17 mouse cellular contexts compared by ENCODE assay signal in the genomic region with DNA sequence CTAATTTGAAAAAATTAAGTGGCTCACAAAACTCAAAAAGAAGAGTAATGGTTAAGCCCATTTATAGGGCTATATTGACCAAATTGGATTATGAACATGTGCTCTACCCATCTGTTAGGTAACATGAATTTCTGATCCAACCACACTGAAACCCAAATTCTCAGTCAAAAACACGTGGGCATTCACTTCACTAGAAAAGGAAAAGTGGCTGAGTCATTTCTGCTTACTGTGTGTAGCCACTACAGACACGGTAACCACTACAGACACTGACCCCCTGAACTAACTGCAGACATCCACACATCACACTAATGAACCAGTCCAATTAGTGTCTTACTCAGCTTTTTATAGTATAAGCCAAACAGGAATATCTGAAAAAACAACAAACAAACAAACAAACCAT. TPM values are rescaled to one million over a fixed set of nuclear protein-coding genes. Genes with fewer than 3 reads are reported as not detected.
A peak's percentile ranks its signal among the peaks of the same experiment; 100 is the strongest.
DNase-seq lines count a peak whose midpoint lies in the region; ATAC-seq and TF ChIP-seq lines count a peak whose summit lies in the region.
"Had no signal": no experiment of that assay in that cellular context is flagged by ENCODE, and none has a peak within 500 bp of the region (broad histone marks: within the 10 kb centered on the region; RNA-seq: fewer than 3 reads in every experiment).

No protein-coding gene starts in this region.

- H3K36me3 ChIP-seq in G1E (replicated peaks) (peaks cover 25% of the 10 kb centered on the region), macrophage (ENCODE audit: inconsistent target) (no peaks in the 10 kb centered on the region)
- no peaks in the 10 kb centered on the region for H3K36me3 ChIP-seq in midbrain, embryonic 11.5 days (ENCODE audit: control insufficient read depth, insufficient read depth, low read length)

- 4% methylated on average over 2 of the region's 2 CpGs for WGBS in macrophage (ENCODE audit: missing documents)
- 86% methylated on average over 2 of the region's 2 CpGs for WGBS in midbrain, embryonic 11.5 days

- peaks cover 2% of the 10 kb centered on the region; the same call in 1 of the 2 replicates for H3K9me3 ChIP-seq in G1E (replicated peaks)
- H3K9me3 ChIP-seq in midbrain, embryonic 11.5 days (ENCODE audit: control insufficient read depth, low read length): no peaks in the 10 kb centered on the region
- H3K9me3 ChIP-seq: embryonic facial prominence, embryonic 13.5 days; heart, embryonic 13.5 days; kidney, embryonic 15.5 days; lung, embryonic 15.5 days had no signal

- H3K79me2 ChIP-seq in macrophage (ENCODE audit: inconsistent target): peaks cover 95% of the 10 kb centered on the region

- H3K9ac ChIP-seq in midbrain, embryonic 11.5 days (ENCODE audit: low read length): no peak overlapping the region
- H3K9ac ChIP-seq: embryonic facial prominence, embryonic 13.5 days; heart, embryonic 13.5 days; kidney, embryonic 15.5 days; lung, embryonic 15.5 days had no signal

- peak; percentile 35; the same call in 1 of the 2 replicates for ATAC-seq in G1E (ENCODE audit: extremely low read depth, insufficient number of reproducible peaks, low FRiP score, poor library complexity, severe bottlenecking)
- ATAC-seq in common myeloid progenitor, adult 5-6 weeks (replicated peaks; ENCODE audit: low read depth, poor library complexity, severe bottlenecking): peak; percentile 76
- no peak for ATAC-seq in midbrain, embryonic 11.5 days (ENCODE audit: low FRiP score)
- ATAC-seq: hindbrain, embryonic 16.5 days had no signal

- 0 out of 2 replicates have a peak overlapping the region, but pooled peaks have one; percentile 3 for H3K27ac ChIP-seq in layer of hippocampus, adult 2 months
- H3K27ac ChIP-seq in macrophage: peak overlapping the region; percentile 19
- H3K27ac ChIP-seq in midbrain, embryonic 11.5 days (ENCODE audit: low read depth, low read length): no peak overlapping the region
- H3K27ac ChIP-seq: embryonic facial prominence, embryonic 13.5 days; heart, embryonic 13.5 days; kidney, embryonic 15.5 days; lung, embryonic 15.5 days had no signal

- peak in 1 of 2 experiments; percentile 38 for DNase-seq in layer of hippocampus, adult 2 months (ENCODE audit: low spot score in 2 of 2)
- DNase-seq in layer of hippocampus, postnatal 36 days: no peak
- no peak for DNase-seq in G1E (ENCODE audit: low spot score)
- no peak for DNase-seq in midbrain, embryonic 11.5 days (ENCODE audit: low spot score, missing footprints)
- DNase-seq in kidney, postnatal 25 days: no peak
- DNase-seq in adrenal gland, postnatal 10 days: no peak
- DNase-seq: B cell, adult 2 months; cerebellum, adult 9-11 months; heart, adult 11 months; heart, postnatal 36 days had no signal

- no peak for TF ChIP-seq CTCF in layer of hippocampus, adult 2 months (conservative IDR thresholded peaks at IDR 0.05)
- no peak for TF ChIP-seq CTCF in G1E (IDR thresholded peaks at IDR 0.05; ENCODE audit: low read depth, low read length)

- no peak overlapping the region for H3K4me3 ChIP-seq in layer of hippocampus, adult 2 months
- H3K4me3 ChIP-seq in G1E (ENCODE audit: low read depth, low read length) (no peak overlapping the region), macrophage (ENCODE audit: inconsistent target) (no peak overlapping the region)
- H3K4me3 ChIP-seq in midbrain, embryonic 11.5 days (ENCODE audit: low read depth, low read length): no peak overlapping the region
- H3K4me3 ChIP-seq: embryonic facial prominence, embryonic 13.5 days; heart, embryonic 13.5 days; kidney, embryonic 15.5 days; lung, embryonic 15.5 days had no signal

- no peaks in the 10 kb centered on the region for H3K27me3 ChIP-seq in G1E (ENCODE audit: insufficient read depth, low read length)
- no peaks in the 10 kb centered on the region for H3K27me3 ChIP-seq in midbrain, embryonic 11.5 days (ENCODE audit: control insufficient read depth, insufficient read depth, low read length)
- H3K27me3 ChIP-seq: embryonic facial prominence, embryonic 13.5 days; heart, embryonic 13.5 days; kidney, embryonic 15.5 days; lung, embryonic 15.5 days had no signal

- peaks cover 54% of the 10 kb centered on the region for H3K4me1 ChIP-seq in G1E (ENCODE audit: insufficient read depth, low read depth, low read length)
- H3K4me1 ChIP-seq in midbrain, embryonic 11.5 days (ENCODE audit: control insufficient read depth, insufficient read depth, low read length): no peaks in the 10 kb centered on the region

- H3K4me2 ChIP-seq in midbrain, embryonic 11.5 days: no peak overlapping the region
- H3K4me2 ChIP-seq: embryonic facial prominence, embryonic 13.5 days; heart, embryonic 13.5 days; kidney, embryonic 15.5 days; lung, embryonic 15.5 days had no signal

RNA-seq across cellular contexts. Expression of gene Lrp6, which starts 22.7 kb away (rescaled TPM):
- 10 to 100 TPM; 49.2 to 54.5 TPM for total RNA-seq in layer of hippocampus, adult 2 months (2021)
- 10 to 100 TPM; 50.5 to 54.8 TPM for total RNA-seq in layer of hippocampus, postnatal 36 days (2021)
- total RNA-seq in G1E (2014; fragmentation: Nextera tagmentation) (74.3 and 75.2 TPM in 2 replicates), G1E (2017) (60.9 and 75.2 TPM in 2 replicates)
- polyA plus RNA-seq in G1E (2012) (18.5 and 19.8 TPM in 2 replicates), macrophage (2018) (39.1 to 57.6 TPM (median 52.8 TPM) in 3 replicates)
- total RNA-seq in common myeloid progenitor, adult 5-6 weeks (2017): 56.0 and 56.5 TPM in 2 replicates
- total RNA-seq in macrophage (2018; cell fraction: chromatin; rRNA removed): 100 to 1,000 TPM in 15 of 26 experiments, 10 to 100 TPM in 11; 15.9 to 238 (median 128) TPM
- total RNA-seq in macrophage (2018; cell fraction: cytosol; rRNA removed): 100 to 1,000 TPM in 9 of 26 experiments, 10 to 100 TPM in 17; 25.0 to 143 (median 66.5) TPM
- total RNA-seq in macrophage (2018; cell fraction: nucleus; rRNA removed): 100 to 1,000 TPM in 16 of 26 experiments, 10 to 100 TPM in 10; 37.2 to 288 (median 110) TPM
- polyA plus RNA-seq in midbrain, embryonic 11.5 days (2014; fragmentation: Nextera tagmentation; extraction: Ambion mirVana): 25.0 and 27.5 TPM in 2 replicates
- 10 to 100 TPM; 77.3 to 78.5 TPM for total RNA-seq in adrenal gland, postnatal 10 days (2021)
